Mouse (Mus musculus) neutrophil, adult 5-6 weeks (primary cell): Measurements from ENCODE around the gene F12. TPM values are rescaled to one million over a fixed set of nuclear protein-coding genes. Genes with fewer than 3 reads are reported as not detected.

Experiments
- ATAC-seq: fragments of 151-379, 151-347 bp; 2 replicates; pipeline ENCODE4 v1.8.0; 2017; ENCODE audit warnings: mild to moderate bottlenecking, moderate TSS enrichment; ENCODE audit not compliant: insufficient number of reproducible peaks, poor library complexity, low FRiP score, severe bottlenecking; ENCODE audit errors: extremely low read depth
- total RNA-seq: library from RNA; stranded (forward); fragments of 200-1000 nt; gene quantifications from 2 replicates; pipeline ENCODE4 v1.2.3, GENCODE M21; 2017

The F12 gene
- total RNA-seq, 1 experiment from 2014 or later = 2.6 TPM

- ATAC-seq = peak; percentile 82
These were observed 5.4 kb downstream of the F12 start for GRCm38 (mm10) chr13:55420933-55421800.

- no peak for ATAC-seq
These were observed 6.3 kb downstream of the F12 start for GRCm38 (mm10) chr13:55420018-55420932.

- ATAC-seq = no peak
These were observed 7.5 kb downstream of the F12 start for GRCm38 (mm10) chr13:55419142-55419541.

GRCm38 (mm10) chr13:55418004-55418403, 8.6 kb downstream of the F12 start:
- peak; percentile 81 for ATAC-seq

GRCm38 (mm10) chr13:55414743-55415380, 11.7 kb downstream of the F12 start, which contains the start of gene Pfn3:
Gene Pfn3 (minus strand): TSS chr13:55415232.
- ATAC-seq = no peak

GRCm38 (mm10) chr13:55413333-55413732, 13.3 kb downstream of the F12 start:
- ATAC-seq = no peak

- peak; percentile 17; the same call in 1 of the 2 replicates for ATAC-seq
These were observed 13.8 kb downstream of the F12 start for GRCm38 (mm10) chr13:55412643-55413307.

- ATAC-seq = no peak
These were observed 14.8 kb downstream of the F12 start for GRCm38 (mm10) chr13:55411826-55412225.

- ATAC-seq = no peak
These were observed 18.0 kb downstream of the F12 start for GRCm38 (mm10) chr13:55408546-55409120.

- ATAC-seq = no peak
These were observed 19.3 kb downstream of the F12 start for GRCm38 (mm10) chr13:55407341-55407740.

GRCm38 (mm10) chr13:55405783-55406390, 20.7 kb downstream of the F12 start:
- peak; percentile 31 for ATAC-seq

GRCm38 (mm10) chr13:55404853-55405782, 21.5 kb downstream of the F12 start:
- peak; percentile 88 for ATAC-seq

- ATAC-seq = no peak
These were observed 22.4 kb downstream of the F12 start for GRCm38 (mm10) chr13:55403935-55404852.

- no peak for ATAC-seq
These were observed 23.3 kb downstream of the F12 start for GRCm38 (mm10) chr13:55403266-55403665.

- no peak for ATAC-seq
These were observed 26.6 kb downstream of the F12 start for GRCm38 (mm10) chr13:55400039-55400346.
